Mouse (Mus musculus) thymus, adult 2 months (tissue): ENCODE measurements around the gene Shroom3.

Experiments used
- CTCF ChIP-seq: fragments of 200-500 bp; IDR thresholded peaks from 2 replicates; pipeline ENCODE4 v1.5.1; 2012; ENCODE audit warnings: mild to moderate bottlenecking, control low read depth, low read length, moderate library complexity, borderline replicate concordance; ENCODE audit not compliant: control insufficient read depth, poor library complexity, insufficient read depth; ENCODE audit errors: extremely low read depth
- POLR2A ChIP-seq: fragments of 200-500 bp; IDR thresholded peaks from 2 replicates; pipeline ENCODE4 v1.6.1; 2012; ENCODE audit warnings: mild to moderate bottlenecking, low read length, control low read depth, moderate library complexity; ENCODE audit not compliant: control insufficient read depth, poor library complexity, insufficient read depth; ENCODE audit errors: extremely low read depth

DNA sequence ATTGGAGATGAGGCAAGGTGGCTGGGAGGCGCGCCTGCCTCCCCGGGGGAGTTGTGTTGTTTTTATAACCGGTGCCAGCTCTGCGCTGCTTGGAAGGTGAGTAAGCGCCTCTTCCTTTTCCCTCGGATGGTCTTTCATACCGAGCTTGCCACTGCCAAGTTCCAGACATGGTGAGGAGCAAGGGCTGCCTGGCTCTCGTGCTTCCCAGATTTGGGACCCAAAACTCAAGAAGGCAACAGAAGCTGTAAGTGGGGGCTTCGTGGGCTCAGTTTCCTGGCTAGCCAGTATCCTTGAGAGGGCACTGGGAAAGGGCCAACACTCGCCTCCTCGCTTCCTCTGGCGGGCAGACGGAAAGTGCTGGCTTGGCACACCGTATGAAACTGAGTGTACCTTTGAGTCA lies 173.1 kb downstream of the Shroom3 start:
- no peak for TF ChIP-seq CTCF
- no peak for TF ChIP-seq POLR2A
